Mouse (Mus musculus) heart, postnatal 36 days (tissue): ENCODE data around the gene Rad23b. TPM values are rescaled to one million over a fixed set of nuclear protein-coding genes. Genes with fewer than 3 reads are reported as not detected.
"Not testable (repeated sequence)": the region's sequence is repeated elsewhere in the genome, so short reads cannot be mapped to it uniquely, and the experiment has no call there.

ENCODE experiments used
- DNase-seq, 2 experiments: peaks; one replicate each; pipeline ENCODE4 v3.0.0; 2021 to 2022
- intact Hi-C: fragments of 180-260 bp; cut with DNase I; formaldehyde crosslinking; loops from one replicate; pipeline ENCODE4 v1.15.1; 2025
- total RNA-seq, 2 experiments: library from RNA; stranded (reverse); gene quantifications; 2 replicates each; pipeline ENCODE4 v1.2.3; 2021

Rad23b gene
- total RNA-seq: 100 to 1,000 TPM; 109 to 118 TPM

DNA sequence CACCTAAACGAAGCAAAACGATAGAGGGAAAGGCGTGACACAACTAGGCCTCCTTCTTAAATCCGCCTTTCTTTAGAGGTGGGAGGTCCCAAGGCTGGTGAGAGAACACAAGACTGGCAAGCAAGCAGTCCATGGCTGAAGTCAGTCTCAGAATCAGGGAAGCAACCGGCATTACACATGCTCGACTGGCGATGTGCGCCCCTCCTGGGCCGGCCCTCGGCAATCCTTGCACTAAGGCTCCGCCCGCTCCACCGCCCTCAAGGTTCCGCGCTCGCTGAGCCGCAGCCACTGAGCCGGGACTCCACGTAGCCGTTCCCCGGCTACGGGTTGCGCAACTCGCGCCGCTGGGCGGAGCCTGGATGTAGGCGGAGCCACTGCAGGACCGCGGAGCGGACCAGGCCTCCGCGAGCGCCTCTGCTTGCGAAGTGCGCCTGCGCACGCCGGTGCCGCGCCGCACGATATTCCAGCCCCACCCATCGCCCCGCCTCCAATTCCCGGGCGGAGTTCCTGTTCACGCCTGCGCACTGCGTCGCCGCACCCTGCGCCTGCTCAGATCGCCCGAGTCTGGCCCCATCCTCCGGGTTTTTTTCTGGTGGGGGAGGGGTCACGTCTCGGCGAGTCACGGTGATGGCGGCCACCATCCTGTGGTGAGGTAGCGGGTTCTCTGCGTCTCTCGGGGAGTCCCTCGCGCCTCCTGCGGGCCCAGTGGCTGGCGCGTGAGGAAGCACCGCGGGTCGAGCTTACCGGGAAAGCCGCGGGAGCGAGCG lies at the start of gene Rad23b:
Gene Rad23b (plus strand): TSS at position 592 of the 767 bp plus-strand sequence.
- intact Hi-C loops: loop anchor here (5.0 to 10.0 kb wide), 3 partner anchors 43 to 405 kb away; partner anchors contain the start of genes Klf4 and Zfp462
- DNase-seq: peak; percentile 100

DNA sequence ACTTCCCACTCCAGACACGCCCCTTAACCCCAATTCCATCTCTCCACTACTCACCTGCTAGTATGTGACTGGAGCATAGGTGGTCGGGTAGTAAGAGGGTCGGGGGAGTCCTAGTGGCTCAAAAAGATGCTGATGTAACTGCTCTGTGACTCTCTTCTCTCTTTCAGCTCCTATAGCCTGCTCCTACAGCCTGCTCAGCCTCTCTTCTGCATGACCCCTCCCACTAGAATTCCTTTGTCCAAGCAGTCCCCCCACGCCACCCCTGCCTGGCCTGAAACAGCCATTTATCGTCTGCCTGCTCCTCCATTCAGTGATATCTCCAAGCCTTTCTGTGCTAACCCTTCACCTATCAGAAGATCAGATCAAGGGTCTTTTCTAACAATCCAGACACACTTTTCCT lies 45.7 kb upstream of the Rad23b start:
- no peak for DNase-seq
- intact Hi-C loops: no loop called here

DNA sequence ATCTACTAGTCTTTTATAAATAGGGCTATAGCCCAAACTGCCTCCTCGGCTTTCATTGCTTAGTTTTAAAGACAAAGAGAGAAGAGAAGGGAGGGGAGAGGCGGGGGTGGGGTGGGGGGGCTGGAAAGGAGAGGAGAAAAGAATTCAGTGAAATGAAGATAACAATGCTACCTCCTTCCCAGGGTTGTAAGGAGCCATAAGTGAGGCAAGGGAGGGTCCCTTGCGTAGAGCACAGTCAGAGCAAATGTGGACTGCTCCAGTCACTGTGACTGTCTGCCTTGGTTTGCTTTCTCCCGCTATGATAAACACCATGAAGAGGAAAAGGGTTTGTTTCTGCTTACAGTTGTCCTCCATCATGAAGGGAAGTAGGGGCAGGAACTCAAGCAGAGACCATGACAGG lies 43.2 kb upstream of the Rad23b start:
- intact Hi-C loops: no loop called here
- no peak for DNase-seq

DNA sequence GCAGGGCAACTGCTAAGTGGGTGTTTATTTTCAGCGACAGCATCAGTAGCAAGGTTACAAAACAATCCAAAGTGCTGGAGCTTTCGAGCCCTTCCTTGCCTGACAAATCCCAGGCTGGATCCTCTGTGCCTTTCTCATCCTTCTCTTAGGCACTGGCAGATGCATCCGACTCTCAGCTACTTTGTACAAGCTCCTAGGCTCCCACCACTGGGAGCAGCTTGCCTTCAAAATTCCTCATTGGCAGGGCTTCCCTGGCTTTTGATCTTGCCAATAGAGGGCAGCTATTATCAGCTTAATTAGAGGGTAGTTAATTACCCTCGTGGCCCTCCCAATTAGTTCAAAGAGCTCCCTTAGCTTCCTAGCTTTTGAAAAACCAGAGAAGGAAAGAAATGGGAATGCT lies 33.1 kb upstream of the Rad23b start:
- DNase-seq: no peak
- intact Hi-C loops: no loop called here

DNA sequence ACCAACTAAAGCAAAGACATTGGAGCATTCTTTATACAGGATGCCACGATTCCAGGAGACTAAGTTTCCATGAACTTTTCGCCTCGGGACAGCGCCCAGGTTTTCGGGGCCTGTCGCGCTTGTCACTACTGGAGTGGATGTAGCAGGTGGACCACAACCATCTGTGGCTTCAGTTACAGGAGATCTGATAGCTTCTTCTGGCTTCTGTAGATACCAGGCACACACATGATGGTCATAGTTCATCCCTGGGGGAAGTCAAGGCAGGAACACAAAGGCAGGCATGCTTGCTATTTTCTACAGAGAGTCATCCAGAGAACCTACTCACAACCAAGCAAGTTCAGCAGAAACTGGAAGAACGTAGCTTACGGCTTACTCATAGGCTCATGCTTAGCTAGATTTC lies 31.5 kb upstream of the Rad23b start:
- intact Hi-C loops, DNase-seq: not testable (repeated sequence)

DNA sequence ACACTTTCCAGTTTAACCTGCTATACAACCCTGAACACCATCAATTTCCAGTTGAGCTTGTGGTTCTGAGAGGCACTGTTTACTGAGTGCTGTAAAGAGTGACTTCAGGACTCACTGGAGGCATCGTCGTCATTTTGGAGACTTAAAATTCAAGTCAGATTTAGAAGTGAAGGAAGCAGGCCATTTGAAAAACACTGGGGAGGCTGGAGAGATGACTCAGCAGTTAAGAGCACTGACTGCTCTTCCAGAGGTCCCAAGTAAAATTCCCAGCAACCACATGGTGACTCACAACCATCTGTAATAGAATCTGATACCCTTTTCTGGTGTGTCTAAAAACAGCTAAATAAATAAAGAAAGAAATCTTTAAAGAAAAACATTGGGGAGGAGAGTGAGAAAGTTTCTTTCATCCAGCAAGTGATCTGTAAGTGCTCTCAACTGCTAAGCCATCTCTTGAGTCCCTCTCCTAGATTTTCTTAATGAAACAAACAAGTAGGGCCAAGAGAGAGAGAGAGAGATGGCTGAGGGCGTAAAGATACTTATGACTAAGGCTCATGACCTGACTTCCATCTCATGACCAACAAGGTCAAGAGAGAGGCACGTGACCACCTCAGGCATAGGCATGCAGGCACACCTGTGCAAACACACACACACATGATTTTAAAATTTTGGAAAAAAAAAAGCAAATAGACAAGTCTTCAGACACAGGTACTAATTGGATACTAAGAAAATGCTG lies 23.9 kb upstream of the Rad23b start:
- DNase-seq: no peak
- intact Hi-C loops: no loop called here

DNA sequence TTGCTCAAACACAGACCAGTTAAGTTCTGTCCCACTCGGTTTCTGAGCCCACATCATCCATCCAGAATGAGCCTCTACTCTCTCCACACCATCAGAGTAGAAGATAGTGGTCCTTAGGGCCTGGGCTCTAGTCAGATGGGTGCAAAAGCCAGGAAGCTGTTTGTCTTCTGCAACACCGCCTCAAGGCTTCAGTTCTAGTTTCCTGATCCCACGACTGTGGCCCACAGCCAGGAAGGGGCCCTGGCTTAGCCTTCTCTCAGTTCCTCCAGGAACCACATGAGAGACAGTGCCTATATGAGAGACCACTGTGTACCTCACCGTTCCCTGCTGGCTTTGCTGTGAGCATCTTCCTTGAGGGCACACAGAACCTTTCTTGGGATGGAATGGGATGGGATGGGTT lies 22.3 kb upstream of the Rad23b start:
- intact Hi-C loops: no loop called here
- DNase-seq: no peak

DNA sequence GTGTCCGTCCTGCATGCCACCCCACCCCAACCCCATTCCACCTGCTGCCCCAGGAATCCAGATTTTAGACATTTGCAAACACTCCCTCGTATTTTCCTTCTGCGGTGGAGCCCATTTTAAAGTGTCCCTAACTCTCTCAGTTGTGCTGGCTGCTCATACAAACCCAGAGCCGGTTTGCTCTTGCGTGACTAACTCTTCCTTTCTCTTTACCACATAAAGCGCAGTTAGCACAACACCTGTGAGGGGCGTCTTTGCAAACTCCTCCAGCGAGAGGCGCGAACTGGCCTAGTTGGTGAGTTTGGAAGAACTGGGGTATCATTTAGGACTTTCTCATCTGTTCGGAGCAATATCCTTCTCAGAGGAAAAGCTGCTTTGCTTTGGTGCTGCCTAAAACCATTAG lies 21.4 kb upstream of the Rad23b start:
- DNase-seq: no peak
- intact Hi-C loops: no loop called here

DNA sequence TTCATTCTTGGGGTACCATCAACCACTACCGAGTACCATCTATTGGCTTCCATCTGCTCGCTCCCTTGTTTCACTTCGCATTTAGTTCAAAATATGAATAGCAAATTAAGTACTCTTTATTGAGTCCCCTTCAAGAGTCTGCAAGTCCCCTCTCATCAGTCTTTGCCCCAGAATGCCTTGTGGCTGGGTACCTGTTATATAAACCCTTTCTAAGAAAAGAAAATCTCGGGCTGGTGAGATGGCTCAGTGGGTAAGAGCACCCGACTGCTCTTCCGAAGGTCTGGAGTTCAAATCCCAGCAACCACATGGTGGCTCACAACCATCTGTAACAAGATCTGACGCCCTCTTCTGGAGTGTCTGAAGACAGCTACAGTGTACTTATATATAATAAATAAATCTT lies 20.9 kb upstream of the Rad23b start:
- intact Hi-C loops, DNase-seq: not testable (repeated sequence)

DNA sequence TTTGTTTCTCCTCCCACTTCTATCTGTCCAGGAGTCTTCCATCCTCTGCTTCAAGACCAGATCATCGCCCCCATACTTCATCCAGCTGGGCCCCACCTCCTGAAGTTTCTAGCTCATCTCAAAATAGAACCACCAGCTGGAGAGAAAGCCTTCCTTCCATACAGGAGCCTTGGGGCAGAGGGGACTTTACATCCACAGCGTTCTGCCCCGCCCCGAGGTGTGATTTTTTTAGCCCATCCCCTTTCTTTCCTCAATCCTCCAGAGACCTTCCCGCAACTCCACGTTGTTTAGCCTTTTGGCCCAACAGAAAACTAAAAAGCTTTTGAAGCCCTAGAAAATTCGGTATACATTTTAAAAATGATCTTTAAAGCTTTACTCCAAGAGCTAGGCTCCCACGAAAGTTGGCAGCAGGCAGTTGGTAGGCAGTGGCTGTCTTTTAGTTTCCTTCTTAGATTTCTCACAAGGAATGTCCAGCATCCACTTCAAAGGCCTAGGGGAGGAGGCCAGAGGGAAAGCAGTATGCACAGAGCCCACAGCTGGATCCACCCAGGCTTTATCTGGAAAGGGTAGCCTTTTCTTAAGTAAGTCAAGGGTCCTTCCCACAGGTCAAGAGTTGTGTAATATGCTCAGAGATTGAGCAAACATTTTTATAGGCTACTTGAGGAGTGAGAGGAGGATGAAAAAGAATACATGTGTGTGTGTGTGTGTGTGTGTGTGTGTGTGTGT lies 20.1 kb upstream of the Rad23b start:
- intact Hi-C loops: no loop called here
- DNase-seq: no peak

DNA sequence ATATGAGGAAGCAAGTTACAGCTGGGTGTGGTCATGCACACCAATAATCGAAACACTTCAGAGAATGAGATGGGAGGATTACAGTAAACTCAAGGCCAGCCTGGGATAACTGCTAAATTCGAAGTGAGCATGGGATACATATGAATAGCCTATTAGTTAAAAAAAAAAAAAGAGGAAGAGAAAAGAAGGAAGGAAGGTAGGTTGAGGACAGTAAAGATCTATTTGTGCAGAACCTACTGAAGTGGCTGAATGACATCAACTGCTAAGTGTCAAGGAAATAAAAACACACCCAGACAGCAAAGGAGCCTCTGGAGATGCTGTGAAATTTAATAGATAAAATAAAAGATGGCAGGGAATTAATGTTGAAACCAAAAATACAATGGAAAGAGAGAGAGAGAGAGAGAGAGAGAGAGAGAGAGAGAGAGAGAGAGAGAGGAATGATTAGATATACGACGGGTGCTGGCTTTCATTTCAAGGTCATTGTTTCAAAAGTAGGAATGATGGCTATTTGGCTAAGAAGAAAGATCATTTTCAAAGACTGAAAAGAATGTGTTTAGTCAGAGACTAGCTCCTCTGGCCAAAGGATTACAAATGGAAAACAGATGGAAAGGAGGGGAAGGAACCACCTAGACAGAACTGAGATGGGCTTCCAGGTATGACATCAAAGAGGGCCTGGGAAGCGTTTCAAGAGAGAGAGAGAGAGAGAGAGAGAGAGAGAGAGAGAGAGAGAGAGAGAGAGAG lies 14.6 kb upstream of the Rad23b start:
- no peak for DNase-seq
- intact Hi-C loops: no loop called here

DNA sequence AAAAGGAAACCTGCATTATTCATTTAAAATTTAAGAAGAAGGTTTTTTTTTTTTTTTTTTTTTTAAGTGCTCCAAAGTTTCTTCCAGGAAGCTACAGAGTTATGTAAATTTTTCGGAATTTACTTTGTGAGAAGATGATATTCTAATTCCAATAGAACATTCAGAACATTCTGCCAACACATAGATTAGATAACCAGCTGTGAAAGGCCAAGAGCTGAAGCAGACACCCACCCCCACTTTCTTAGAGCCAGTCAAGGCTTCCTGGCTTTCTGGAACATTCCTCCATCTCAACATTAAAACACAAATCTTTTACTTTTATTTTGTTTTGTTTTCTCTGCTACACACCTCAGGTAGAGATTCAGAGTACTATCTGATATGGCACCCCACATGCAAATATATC lies 10.9 kb upstream of the Rad23b start:
- DNase-seq: no peak

DNA sequence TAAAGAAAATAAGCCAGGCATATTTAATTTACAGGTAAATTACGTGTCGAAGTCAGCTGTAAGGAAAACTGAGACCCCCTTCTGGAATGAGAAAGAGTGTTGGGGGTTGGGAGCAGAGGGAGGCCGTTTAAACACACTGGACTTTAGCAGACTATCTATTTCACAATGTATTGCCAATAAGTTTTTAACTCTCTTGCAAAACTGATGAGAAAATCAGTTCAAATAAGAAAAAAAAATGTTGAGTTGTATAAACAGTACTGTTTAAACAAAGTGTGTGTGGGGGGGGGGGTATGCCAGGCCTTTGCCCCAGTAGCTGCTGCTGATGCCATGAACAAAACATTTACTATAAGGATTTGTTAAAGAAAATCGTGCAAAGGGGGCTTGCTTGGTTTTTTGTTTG lies 10.5 kb upstream of the Rad23b start:
- no peak for DNase-seq
- intact Hi-C loops: no loop called here

More for the DNA sequence above, 10.9 kb upstream of the Rad23b start:
- intact Hi-C loops: no loop called here

DNA sequence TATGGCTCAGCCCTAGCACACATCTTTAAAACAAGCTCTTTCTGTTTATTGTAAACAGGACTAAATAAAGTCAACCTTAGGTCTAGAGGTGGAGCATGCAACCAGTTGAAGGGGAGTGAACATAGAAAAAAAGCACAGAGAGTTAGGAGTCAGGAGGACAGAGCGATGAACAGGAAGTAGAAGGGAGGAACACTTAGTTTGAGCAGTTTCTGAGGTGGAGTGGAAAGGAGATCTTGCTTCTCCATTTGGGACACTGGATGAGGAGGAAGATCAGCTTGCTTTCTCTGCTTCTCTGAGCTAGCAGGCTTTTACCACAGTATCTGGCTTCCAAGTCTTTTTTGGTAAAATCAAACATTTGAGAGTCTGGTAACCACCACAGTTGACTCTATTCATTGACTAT lies 8.0 kb upstream of the Rad23b start:
- intact Hi-C loops: loop anchor here (10.0 kb wide), 1 partner anchor 397 kb away; the partner anchor contains the start of gene Zfp462
- no peak for DNase-seq

DNA sequence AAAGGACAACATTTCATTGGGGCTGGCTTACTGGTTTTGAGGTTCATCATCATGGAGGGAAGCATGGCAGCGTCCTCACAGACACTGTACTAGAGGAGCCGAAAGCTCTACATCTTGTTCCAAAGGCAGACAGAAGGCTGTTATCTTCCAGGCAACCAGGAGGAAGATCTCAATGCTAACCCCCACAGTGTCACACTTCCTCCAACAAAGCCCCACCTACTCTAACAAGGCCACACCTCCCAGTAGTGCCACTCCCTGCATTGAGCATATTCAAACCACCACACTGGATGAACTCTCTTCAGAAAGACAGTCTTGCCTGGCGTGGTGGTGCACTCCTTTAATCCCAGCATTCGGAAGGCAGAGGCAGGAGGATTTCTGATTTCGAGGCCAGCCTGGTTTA lies 7.2 kb upstream of the Rad23b start:
- intact Hi-C loops: loop anchor here (10.0 kb wide), 1 partner anchor 398 kb away; the partner anchor contains the start of gene Zfp462
- DNase-seq: no peak

DNA sequence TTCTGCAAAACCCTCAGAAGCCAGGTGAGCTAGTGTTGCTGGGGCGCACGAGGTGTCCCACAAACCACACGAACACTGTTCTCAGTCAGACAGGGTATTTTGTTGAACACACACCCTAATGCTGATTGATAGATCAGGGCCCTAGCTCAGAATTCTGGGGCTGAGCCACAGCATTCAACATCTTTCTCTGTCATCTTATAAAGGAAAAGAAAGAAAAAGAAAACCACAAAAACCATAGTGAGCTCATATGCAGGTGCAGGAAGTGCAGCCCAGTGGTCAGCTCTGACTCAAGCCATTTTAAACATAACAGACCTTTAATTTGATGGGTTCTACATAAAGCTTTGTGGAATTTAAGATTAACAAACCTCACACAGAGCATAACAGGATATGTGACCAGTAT lies 6.6 kb upstream of the Rad23b start:
- DNase-seq: no peak
- intact Hi-C loops: loop anchor here (10.0 kb wide), 1 partner anchor 398 kb away; the partner anchor contains the start of gene Zfp462

DNA sequence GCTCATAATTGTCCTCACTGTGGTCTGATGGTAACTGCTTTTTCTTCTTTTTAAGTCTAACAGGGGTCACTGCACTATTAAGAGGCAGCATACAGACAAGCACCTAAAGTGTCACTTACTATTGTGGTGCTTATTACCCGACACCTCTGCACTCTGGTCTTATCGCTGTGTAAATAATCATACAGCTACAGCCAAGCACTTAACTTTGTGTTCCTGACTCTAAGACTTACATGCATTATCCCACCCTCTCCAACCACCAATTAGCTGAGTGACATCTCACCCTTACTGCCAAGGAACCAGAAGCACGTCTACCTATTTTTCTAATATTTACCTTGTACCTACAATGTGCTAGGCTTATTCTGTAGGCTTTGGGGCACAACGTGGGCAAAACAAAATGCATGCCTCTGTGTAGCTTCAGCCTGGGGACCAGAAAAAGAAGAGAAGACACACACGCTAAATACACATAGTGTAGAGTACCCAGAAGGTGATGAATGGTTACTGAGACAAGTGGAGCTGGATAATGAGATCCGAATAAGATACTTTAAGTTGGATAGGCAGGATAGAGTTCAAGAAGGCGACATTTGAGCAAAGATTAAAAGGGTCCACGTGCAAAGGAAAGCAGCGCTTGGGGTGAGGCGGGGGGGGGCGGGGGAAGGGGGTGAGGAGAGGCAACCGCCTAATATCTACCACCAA lies 938 bp upstream of the Rad23b start:
- intact Hi-C loops: loop anchor here (10.0 kb wide), 1 partner anchor 404 kb away; the partner anchor contains the start of gene Zfp462

DNA sequence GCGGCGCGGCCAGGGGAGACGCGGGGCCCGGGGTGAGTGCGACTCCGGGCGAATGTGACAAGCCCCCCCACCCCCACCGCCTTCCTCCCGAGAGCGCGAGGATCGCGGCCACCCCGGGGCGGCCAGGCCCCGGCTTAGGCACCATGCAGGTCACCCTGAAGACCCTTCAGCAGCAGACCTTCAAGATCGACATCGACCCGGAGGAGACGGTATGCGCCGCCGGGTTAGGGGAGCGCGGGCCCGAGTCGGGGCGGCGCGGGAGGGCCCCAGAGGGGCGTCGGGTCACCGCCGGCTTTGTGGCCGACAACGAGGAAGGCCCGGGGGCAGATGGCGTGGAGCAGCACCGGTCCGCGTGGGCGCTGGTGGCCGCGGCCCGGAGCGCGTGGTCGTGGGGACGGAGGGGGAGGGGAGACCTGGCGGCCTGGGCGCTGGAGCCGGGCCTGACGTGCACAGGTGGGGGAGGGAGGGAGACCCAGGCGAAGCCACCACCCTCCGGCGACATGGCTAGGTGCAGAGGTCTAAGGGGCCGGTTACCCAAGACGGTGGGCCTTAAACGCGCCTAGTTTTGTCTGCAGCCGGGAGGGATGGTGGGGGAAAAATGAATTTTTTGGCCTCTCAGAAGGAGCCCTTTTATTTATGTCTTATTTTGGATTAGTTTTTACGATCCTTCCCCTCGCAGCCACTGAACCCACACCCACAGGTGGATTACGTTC lies 532 bp downstream of the Rad23b start:
- peak in 1 of 2 experiments; percentile 46 for DNase-seq
- intact Hi-C loops: loop anchor here (5.0 kb wide), 2 partner anchors 42 to 182 kb away; partner anchors contain the start of gene Klf4

More for the DNA sequence above, 938 bp upstream of the Rad23b start:
- no peak for DNase-seq

DNA sequence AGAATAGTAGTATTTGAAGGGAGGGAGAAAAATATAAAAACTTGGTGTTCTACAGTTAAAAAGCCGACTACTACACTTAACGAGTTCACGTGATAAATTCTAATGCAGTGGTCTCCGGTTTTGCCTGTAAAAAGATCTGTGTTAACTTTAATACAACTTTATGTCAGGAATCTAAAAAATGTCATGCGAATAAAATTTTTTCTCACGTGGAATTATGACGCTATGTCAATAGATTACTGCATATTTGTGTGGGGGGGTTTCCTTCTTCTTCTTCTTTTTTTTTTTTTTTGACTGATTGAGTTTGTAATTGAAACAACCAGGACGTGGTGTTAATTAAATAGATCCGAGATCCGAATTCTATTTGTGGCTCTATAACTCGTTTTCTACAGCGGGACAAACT lies 1.2 kb downstream of the Rad23b start:
- intact Hi-C loops: loop anchor here (5.0 kb wide), 2 partner anchors 41 to 181 kb away; partner anchors contain the start of gene Klf4
- DNase-seq: no peak
